Mouse (Mus musculus) lung, postnatal 0 days (tissue): ENCODE results near the gene Cep57.

Experiments
- CTCF ChIP-seq: IDR thresholded peaks from 2 replicates; pipeline ENCODE4 v1.5.1; 2016; ENCODE audit warnings: antibody characterized with exemption, mild to moderate bottlenecking
- EP300 ChIP-seq: IDR thresholded peaks from 2 replicates; pipeline ENCODE4 v1.6.1; 2016; ENCODE audit warnings: antibody characterized with exemption, mild to moderate bottlenecking, control low read depth

GRCm38 (mm10) chr9:13804480-13804879 is 22.4 kb downstream of the Cep57 start:
- TF ChIP-seq CTCF (no peak), EP300 (no peak)
